Mouse (Mus musculus) MEL (cell line): ENCODE results near the gene P2rx6. TPM values are rescaled to one million over a fixed set of nuclear protein-coding genes. Genes with fewer than 3 reads are reported as not detected.

Experiments
- DNase-seq: peaks from one replicate; pipeline ENCODE4 v3.0.0; 2011; ENCODE audit warnings: low read depth, low spot score
- H3K27ac ChIP-seq: 2 replicates; pipeline ENCODE4 v1.5.1; 2012; ENCODE audit warnings: low read depth, mild to moderate bottlenecking, control low read depth, low read length, moderate library complexity; ENCODE audit not compliant: control insufficient read depth
- H3K27me3 ChIP-seq, 2 experiments: fragments of 150-350 bp in 1 of 2; sonication (generic) in 1 of 2; 2 replicates each; pipeline ENCODE4 v1.6.1; 2012; ENCODE audit warnings: low read length in 2 of 2, mild to moderate bottlenecking in 2 of 2, improper control_type of control experiment in 1 of 2, moderate library complexity in 1 of 2; ENCODE audit not compliant: insufficient read depth in 2 of 2, control insufficient read depth in 1 of 2
- H3K36me3 ChIP-seq, 2 experiments: 2 replicates each; pipeline ENCODE4 v1.6.1; 2012 to 2014; ENCODE audit warnings: low read length in 2 of 2, improper control_type of control experiment in 1 of 2, inconsistent platforms in 1 of 2, mild to moderate bottlenecking in 1 of 2; ENCODE audit not compliant: insufficient read depth in 2 of 2, control insufficient read depth in 1 of 2
- H3K4me1 ChIP-seq, 2 experiments: fragments of 150-350 bp in 1 of 2; sonication (generic) in 1 of 2; 2 replicates each; pipeline ENCODE4 v1.6.1; 2012; ENCODE audit warnings: low read length in 2 of 2, improper control_type of control experiment in 1 of 2, mild to moderate bottlenecking in 1 of 2; ENCODE audit not compliant: insufficient read depth in 2 of 2, control insufficient read depth in 1 of 2
- H3K4me3 ChIP-seq, 2 experiments: fragments of 150-350 bp in 1 of 2; sonication (generic) in 1 of 2; 2 replicates each; pipeline ENCODE4 v1.5.1; 2012; ENCODE audit warnings: low read depth in 2 of 2, low read length in 2 of 2, mild to moderate bottlenecking in 2 of 2, moderate library complexity in 2 of 2, control low read depth in 1 of 2, improper control_type of control experiment in 1 of 2; ENCODE audit not compliant: control insufficient read depth in 1 of 2, insufficient read depth in 1 of 2
- H3K79me2 ChIP-seq: 2 replicates; pipeline ENCODE4 v1.6.1; 2012; ENCODE audit warnings: mild to moderate bottlenecking, low read length, moderate library complexity; ENCODE audit not compliant: control insufficient read depth, poor library complexity, insufficient read depth
- H3K9ac ChIP-seq: 2 replicates; pipeline ENCODE4 v1.6.1; 2012; ENCODE audit warnings: low read depth, mild to moderate bottlenecking, control low read depth, low read length, moderate library complexity; ENCODE audit not compliant: control insufficient read depth, poor library complexity, severe bottlenecking
- H3K9me3 ChIP-seq: fragments of 150-350 bp; sonication (generic); replicated peaks from 2 replicates; pipeline ENCODE4 v1.6.1; 2012; ENCODE audit warnings: mild to moderate bottlenecking, low read length, improper control_type of control experiment, moderate library complexity; ENCODE audit not compliant: insufficient read depth
- BHLHE40 ChIP-seq: IDR thresholded peaks from 2 replicates; pipeline ENCODE4 v1.6.1; 2012; ENCODE audit warnings: low read depth, mild to moderate bottlenecking, inconsistent platforms, low read length, improper control_type of control experiment, borderline replicate concordance
- CHD2 ChIP-seq: IDR thresholded peaks from 2 replicates; pipeline ENCODE4 v1.6.1; 2011; ENCODE audit warnings: low read length, improper control_type of control experiment
- CTCF ChIP-seq, 3 experiments: IDR thresholded peaks in 2 of 3; conservative IDR thresholded peaks in 1 of 3; 2 replicates each; pipeline ENCODE4 v1.5.1; 2011 to 2012; ENCODE audit warnings: low read length in 3 of 3, low read depth in 2 of 3, mild to moderate bottlenecking in 2 of 3, improper control_type of control experiment in 1 of 3, inconsistent platforms in 1 of 3, mixed read lengths in 1 of 3, moderate library complexity in 1 of 3; ENCODE audit not compliant: control insufficient read depth in 1 of 3, insufficient read depth in 1 of 3, poor library complexity in 1 of 3, severe bottlenecking in 1 of 3
- ELF1 ChIP-seq: IDR thresholded peaks from 2 replicates; pipeline ENCODE4 v1.6.1; 2014; ENCODE audit warnings: low read depth, mild to moderate bottlenecking, inconsistent platforms, low read length, improper control_type of control experiment, moderate library complexity
- JUND ChIP-seq: IDR thresholded peaks from 2 replicates; pipeline ENCODE4 v1.6.1; 2011; ENCODE audit warnings: low read depth, mild to moderate bottlenecking, improper control_type of control experiment, low read length
- MAX ChIP-seq: IDR thresholded peaks from 2 replicates; pipeline ENCODE4 v1.6.1; 2011; ENCODE audit warnings: low read length, improper control_type of control experiment
- MEF2A ChIP-seq: IDR thresholded peaks from 2 replicates; pipeline ENCODE4 v1.6.1; 2014; ENCODE audit warnings: low read depth, mild to moderate bottlenecking, inconsistent platforms, low read length, improper control_type of control experiment; ENCODE audit not compliant: poor library complexity, insufficient replicate concordance, severe bottlenecking; ENCODE audit errors: extremely low read depth
- MYB ChIP-seq: IDR thresholded peaks from 2 replicates; pipeline ENCODE4 v1.6.1; 2011; ENCODE audit warnings: mild to moderate bottlenecking, low read depth, low read length, improper control_type of control experiment
- NELFE ChIP-seq: IDR thresholded peaks from 2 replicates; pipeline ENCODE4 v1.6.1; 2011; ENCODE audit warnings: low read depth, low read length, improper control_type of control experiment
- POLR2AphosphoS5 ChIP-seq: IDR thresholded peaks from 2 replicates; pipeline ENCODE4 v1.6.1; 2012; ENCODE audit warnings: low read depth, borderline replicate concordance, mild to moderate bottlenecking, inconsistent platforms, low read length, moderate library complexity, mixed read lengths
- RAD21 ChIP-seq: IDR thresholded peaks from 2 replicates; pipeline ENCODE4 v1.6.1; 2011; ENCODE audit warnings: mild to moderate bottlenecking, low read depth, low read length, improper control_type of control experiment
- SMC3 ChIP-seq: IDR thresholded peaks from 2 replicates; pipeline ENCODE4 v1.6.1; 2011; ENCODE audit warnings: low read depth, low read length, improper control_type of control experiment
- TBP ChIP-seq: IDR thresholded peaks from 2 replicates; pipeline ENCODE4 v1.8.0; 2011; ENCODE audit warnings: low read depth, low read length, improper control_type of control experiment
- USF1 ChIP-seq: IDR thresholded peaks from 2 replicates; pipeline ENCODE4 v1.6.1; 2014; ENCODE audit warnings: low read depth, mild to moderate bottlenecking, inconsistent platforms, low read length, improper control_type of control experiment, moderate library complexity
- USF2 ChIP-seq, 2 experiments: IDR thresholded peaks; 2 replicates each; pipeline ENCODE4 v1.6.1; 2011 to 2012; ENCODE audit warnings: improper control_type of control experiment in 2 of 2, low read length in 2 of 2, borderline replicate concordance in 1 of 2, inconsistent platforms in 1 of 2, low read depth in 1 of 2, mild to moderate bottlenecking in 1 of 2; ENCODE audit not compliant: insufficient read depth in 1 of 2
- ZC3H11A ChIP-seq: IDR thresholded peaks from 2 replicates; pipeline ENCODE4 v1.6.1; 2012; ENCODE audit warnings: low read depth, mild to moderate bottlenecking, inconsistent platforms, low read length, improper control_type of control experiment
- ZMIZ1 ChIP-seq: IDR thresholded peaks from 2 replicates; pipeline ENCODE4 v1.6.1; 2012; ENCODE audit warnings: low read depth, mild to moderate bottlenecking, inconsistent platforms, low read length, improper control_type of control experiment, moderate library complexity
- polyA plus RNA-seq, 2 experiments: library from polyadenylated mRNA; stranded (reverse) in 1 of 2; unstranded in 1 of 2; fragments of >175 nt in 1 of 2; fragments of >200 nt in 1 of 2; gene quantifications; 2 replicates each; pipeline versions ENCODE4 v1.2.1 to v1.2.4; 2012; ENCODE audit warnings: low replicate concordance in 2 of 2, low read depth in 1 of 2; ENCODE audit not compliant: insufficient read length in 2 of 2, insufficient read depth in 1 of 2, missing spikeins in 1 of 2
- total RNA-seq: library from RNA; depleted of rRNA; stranded (reverse); fragments of 300-350 nt; gene quantifications from 2 replicates; pipeline ENCODE4 v1.2.3, GENCODE M21; 2012

The P2rx6 gene
- total and polyA plus RNA-seq, 3 experiments = 0.04 to 0.38 TPM; not detected in 1

GRCm38 (mm10) chr16:17532271-17532670 lies 29.4 kb upstream of the P2rx6 start:
- no peak overlapping the region for H3K27ac ChIP-seq
- H3K9me3 ChIP-seq = no peaks in the 10 kb centered on the region
- DNase-seq = peak; percentile 51
- peaks cover 0 to 12% of the 10 kb centered on the region in 2 experiments; a peak in 2 of 4 replicates for H3K36me3 ChIP-seq
- H3K79me2 ChIP-seq = peaks cover 18% of the 10 kb centered on the region
- H3K27me3 ChIP-seq = peaks cover 0 to 4% of the 10 kb centered on the region in 2 experiments; a peak in 1 of 4 replicates
- no peak overlapping the region for H3K4me3 ChIP-seq
- peaks cover 0 to 13% of the 10 kb centered on the region in 2 experiments; a peak in 2 of 4 replicates for H3K4me1 ChIP-seq
- TF ChIP-seq ZC3H11A = peak; percentile 35; the same call in 1 of the 2 replicates
- TF ChIP-seq BHLHE40 = no peak
- peak; percentile 60 for TF ChIP-seq RAD21
- TF ChIP-seq JUND = no peak
- no peak for TF ChIP-seq MAX
- no peak for TF ChIP-seq MEF2A
- TF ChIP-seq USF2 (IDR thresholded peaks at IDR 0.05; ENCODE audit: borderline replicate concordance in 1 of 2, insufficient read depth in 1 of 2, low read depth in 1 of 2, low read length in 2 of 2) = no peak
- no peak for TF ChIP-seq ELF1
- peak; percentile 41 for TF ChIP-seq SMC3
- TF ChIP-seq NELFE = no peak
- TF ChIP-seq USF1 = no peak
- no peak for TF ChIP-seq MYB
- peak; percentile 13 to 62 (median 48); a peak in 4 of 6 replicates for TF ChIP-seq CTCF (IDR thresholded peaks at IDR 0.05 in 2 of 3, conservative IDR thresholded peaks at IDR 0.05 in 1 of 3; ENCODE audit: control insufficient read depth in 1 of 3, insufficient read depth in 1 of 3, low read depth in 2 of 3, low read length in 3 of 3, poor library complexity in 1 of 3, severe bottlenecking in 1 of 3)
- TF ChIP-seq, all 39 proteins: peak for 4
- H3K9ac ChIP-seq = no peak overlapping the region

- peaks cover 0 to 4% of the 10 kb centered on the region in 2 experiments; a peak in 1 of 4 replicates for H3K27me3 ChIP-seq
- peaks cover 18% of the 10 kb centered on the region for H3K79me2 ChIP-seq
- H3K27ac ChIP-seq = no peak overlapping the region
- H3K9ac ChIP-seq = no peak overlapping the region
- no peak for DNase-seq
- H3K36me3 ChIP-seq = peaks cover 0 to 12% of the 10 kb centered on the region in 2 experiments; a peak in 2 of 4 replicates
- H3K4me1 ChIP-seq = peaks cover 0 to 13% of the 10 kb centered on the region in 2 experiments; a peak in 2 of 4 replicates
- no peaks in the 10 kb centered on the region for H3K9me3 ChIP-seq
- TF ChIP-seq POLR2AphosphoS5 (no peak), ELF1 (no peak), CTCF (IDR thresholded peaks at IDR 0.05 in 2 of 3, conservative IDR thresholded peaks at IDR 0.05 in 1 of 3; ENCODE audit: control insufficient read depth in 1 of 3, insufficient read depth in 1 of 3, low read depth in 2 of 3, low read length in 3 of 3, poor library complexity in 1 of 3, severe bottlenecking in 1 of 3) (no peak), ZMIZ1 (no peak), TBP (no peak), CHD2 (no peak)
- no peak overlapping the region for H3K4me3 ChIP-seq
These were observed 28.9 kb upstream of the P2rx6 start for GRCm38 (mm10) chr16:17532676-17533329.
